Mouse (Mus musculus): ENCODE measurements around the gene Batf3. TPM values are rescaled to one million over a fixed set of nuclear protein-coding genes. Genes with fewer than 3 reads are reported as not detected.

Batf3 gene
- total and polyA plus RNA-seq, 2 experiments from 2014 or later: 1.3 TPM; not detected in 1

DNA sequence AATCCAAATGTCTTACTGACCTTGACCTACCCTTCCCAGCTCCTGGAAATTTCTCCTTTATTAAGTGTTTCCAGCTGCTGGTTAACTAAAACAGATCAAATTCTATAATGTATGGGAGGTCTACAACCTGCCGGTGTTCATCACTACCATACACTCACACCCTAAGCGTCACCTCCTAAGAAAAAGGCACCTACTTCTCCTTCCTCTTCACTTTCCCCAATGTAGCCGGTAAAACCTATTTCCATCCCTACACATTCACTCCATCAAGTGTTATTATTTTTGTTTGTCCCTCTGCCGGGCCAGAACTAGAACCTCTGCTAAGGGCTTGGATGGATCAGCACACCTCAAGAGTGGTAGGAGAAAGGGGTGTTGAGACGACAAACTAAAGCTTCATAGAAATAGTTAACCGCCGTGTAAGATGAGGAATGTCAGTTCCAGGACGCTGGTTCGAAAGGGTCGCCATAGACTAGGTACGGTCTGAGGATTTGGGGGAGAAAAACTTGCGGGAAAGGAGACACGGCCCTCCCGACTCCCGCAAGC is 35.3 kb upstream of the Batf3 start:
- H3K4me3 ChIP-seq (ENCODE audit: low read depth, low read length): peak overlapping the region; percentile 81
- H3K27me3 ChIP-seq (ENCODE audit: control insufficient read depth, insufficient read depth, low read length): no peaks in the 10 kb centered on the region
- no peaks in the 10 kb centered on the region for H3K9me3 ChIP-seq (replicated peaks; ENCODE audit: control insufficient read depth, low read length)
- 5% methylated on average over 15 of the region's 15 CpGs for WGBS
- peak; percentile 56 for ATAC-seq (ENCODE audit: insufficient read depth, low read depth)
- peak overlapping the region; percentile 78 for H3K9ac ChIP-seq (replicated peaks; ENCODE audit: low read depth, low read length)
- H3K36me3 ChIP-seq (replicated peaks; ENCODE audit: control insufficient read depth, insufficient read depth, low read length): peaks cover 19% of the 10 kb centered on the region
- H3K4me1 ChIP-seq (ENCODE audit: control insufficient read depth, insufficient read depth): 0 out of 2 replicates have a peak, but pooled peaks cover 16% of the 10 kb centered on the region
- peak overlapping the region; percentile 74 for H3K27ac ChIP-seq (ENCODE audit: low read depth)
- TF ChIP-seq CTCF (IDR thresholded peaks at IDR 0.05; ENCODE audit: low read depth): no peak
- no peak for TF ChIP-seq EP300 (IDR thresholded peaks at IDR 0.05; ENCODE audit: low read depth)
- H3K4me2 ChIP-seq (ENCODE audit: low read depth, low read length): peak overlapping the region; percentile 80
- peak; percentile 32 for DNase-seq (ENCODE audit: low spot score)

DNA sequence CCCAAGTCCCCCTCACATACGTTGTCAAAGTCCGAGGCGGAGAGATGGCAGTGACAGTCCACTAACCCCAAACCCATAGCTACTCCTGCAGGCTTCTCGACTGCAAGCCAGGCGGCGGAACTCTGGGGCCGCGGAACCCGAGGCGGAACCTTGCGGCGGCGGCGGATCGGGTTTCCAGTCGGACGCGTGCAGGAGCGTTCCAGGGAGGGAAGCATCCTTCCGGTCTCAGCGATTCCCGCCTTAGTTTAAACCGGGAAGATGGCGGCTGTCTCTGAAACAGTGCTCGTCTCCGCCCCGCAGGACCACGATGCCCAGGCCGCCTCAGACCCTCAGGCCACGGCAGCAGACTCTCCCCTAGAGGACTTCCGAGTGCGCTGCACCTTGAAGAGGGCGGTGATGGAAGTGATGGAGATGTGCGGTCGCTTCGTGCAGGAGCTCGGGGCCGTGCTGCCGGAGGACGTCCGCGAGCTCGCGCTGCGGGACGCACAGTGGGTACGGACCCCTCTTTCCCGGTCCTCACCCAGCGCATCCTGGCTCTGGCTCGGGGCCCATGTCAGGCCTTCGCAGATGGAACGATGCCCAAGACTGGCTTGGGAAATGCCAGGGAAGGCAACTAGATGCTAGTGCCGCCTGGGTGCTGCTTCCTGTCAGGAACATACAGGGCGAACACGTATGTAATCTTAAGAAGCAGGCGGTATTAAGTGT is 34.7 kb upstream of the Batf3 start, which contains the start of the genes Tatdn3 and Nsl1:
TSS of gene Tatdn3 (minus strand) at position 152 of the 705 bp plus-strand sequence.
TSS of gene Nsl1 (plus strand) at position 232 of the 705 bp plus-strand sequence.
- H3K4me3 ChIP-seq (ENCODE audit: low read depth, low read length): peak within 1 kb of the TSS; percentile 81
- peak within 1 kb of the TSS; percentile 78 for H3K9ac ChIP-seq (replicated peaks; ENCODE audit: low read depth, low read length)
- WGBS: under 1% methylated on average over 56 of the region's 56 CpGs
- 0 out of 2 replicates have a peak, but pooled peaks have one; percentile 27 for TF ChIP-seq EP300 (IDR thresholded peaks at IDR 0.05; ENCODE audit: low read depth)
- peak; percentile 34 for TF ChIP-seq CTCF (IDR thresholded peaks at IDR 0.05; ENCODE audit: low read depth)
- DNase-seq (ENCODE audit: low spot score) (peak; percentile 69), ATAC-seq (ENCODE audit: insufficient read depth, low read depth) (peak; percentile 92)
- H3K27me3 ChIP-seq (ENCODE audit: control insufficient read depth, insufficient read depth, low read length): no peaks in the 10 kb centered on the region
- H3K27ac ChIP-seq (ENCODE audit: low read depth): peak within 1 kb of the TSS; percentile 74
- peak within 1 kb of the TSS; percentile 80 for H3K4me2 ChIP-seq (ENCODE audit: low read depth, low read length)
- H3K4me1 ChIP-seq (ENCODE audit: control insufficient read depth, insufficient read depth): 0 out of 2 replicates have a peak, but pooled peaks cover 16% of the 10 kb centered on the region
- no peaks in the 10 kb centered on the region for H3K9me3 ChIP-seq (replicated peaks; ENCODE audit: control insufficient read depth, low read length)
- peaks cover 24% of the 10 kb centered on the region for H3K36me3 ChIP-seq (replicated peaks; ENCODE audit: control insufficient read depth, insufficient read depth, low read length)

DNA sequence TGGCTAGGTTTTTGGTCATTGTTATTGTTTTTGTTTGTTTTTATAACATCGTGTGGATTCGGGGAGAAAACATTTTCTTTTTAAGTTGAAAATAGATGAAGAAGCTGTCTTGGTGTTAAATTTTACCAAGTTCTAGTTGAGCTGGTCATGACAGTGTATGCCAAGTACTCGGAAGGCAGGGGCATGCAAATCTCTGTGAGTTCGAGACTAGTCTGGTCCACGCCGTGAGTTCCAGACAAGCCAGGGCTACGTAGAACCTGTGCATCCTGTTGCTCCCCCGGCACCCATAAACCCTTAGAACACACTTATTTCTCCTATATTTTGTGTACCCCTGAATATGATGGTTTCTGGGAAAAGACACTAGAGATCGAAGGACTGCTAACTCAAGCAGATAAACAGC is 33.9 kb upstream of the Batf3 start:
- Histone ChIP-seq H3K9me3 (replicated peaks; ENCODE audit: control insufficient read depth, low read length) (no peaks in the 10 kb centered on the region), H3K4me3 (ENCODE audit: low read depth, low read length) (peak overlapping the region; percentile 81), H3K27me3 (ENCODE audit: control insufficient read depth, insufficient read depth, low read length) (no peaks in the 10 kb centered on the region), H3K4me1 (ENCODE audit: control insufficient read depth, insufficient read depth) (0 out of 2 replicates have a peak, but pooled peaks cover 16% of the 10 kb centered on the region), H3K4me2 (ENCODE audit: low read depth, low read length) (peak overlapping the region; percentile 80), H3K36me3 (replicated peaks; ENCODE audit: control insufficient read depth, insufficient read depth, low read length) (peaks cover 30% of the 10 kb centered on the region), H3K9ac (replicated peaks; ENCODE audit: low read depth, low read length) (peak overlapping the region; percentile 78; the same call in 1 of the 2 replicates), H3K27ac (ENCODE audit: low read depth) (no peak overlapping the region)
- WGBS: 57% methylated on average over 9 of the region's 9 CpGs
- no peak for DNase-seq (ENCODE audit: low spot score)
- TF ChIP-seq EP300 (IDR thresholded peaks at IDR 0.05; ENCODE audit: low read depth) (no peak), CTCF (IDR thresholded peaks at IDR 0.05; ENCODE audit: low read depth) (no peak)
- ATAC-seq (ENCODE audit: insufficient read depth, low read depth): no peak

DNA sequence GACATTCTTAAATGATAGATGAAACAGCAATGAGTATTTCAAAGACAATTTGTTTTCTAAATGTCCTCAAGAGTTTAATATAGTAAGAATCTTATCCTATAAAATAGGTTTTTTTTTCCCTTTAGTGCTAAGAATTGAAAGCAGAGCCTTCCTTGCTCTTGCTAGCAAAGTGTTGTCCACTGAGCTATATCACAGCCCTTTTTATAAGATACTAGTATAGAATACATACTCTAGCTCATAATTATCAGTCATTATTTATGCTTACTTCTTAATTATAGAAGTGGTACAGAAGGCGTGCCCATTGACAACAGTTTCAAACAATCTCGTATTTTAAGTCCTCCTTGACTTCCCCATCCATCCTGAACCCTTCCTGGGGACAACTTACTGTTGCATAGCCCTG is 33.1 kb upstream of the Batf3 start:
- Histone ChIP-seq H3K4me2 (ENCODE audit: low read depth, low read length) (no peak overlapping the region), H3K4me1 (ENCODE audit: control insufficient read depth, insufficient read depth) (0 out of 2 replicates have a peak, but pooled peaks cover 16% of the 10 kb centered on the region)
- no peak for TF ChIP-seq EP300 (IDR thresholded peaks at IDR 0.05; ENCODE audit: low read depth)
- TF ChIP-seq CTCF (IDR thresholded peaks at IDR 0.05; ENCODE audit: low read depth): no peak

DNA sequence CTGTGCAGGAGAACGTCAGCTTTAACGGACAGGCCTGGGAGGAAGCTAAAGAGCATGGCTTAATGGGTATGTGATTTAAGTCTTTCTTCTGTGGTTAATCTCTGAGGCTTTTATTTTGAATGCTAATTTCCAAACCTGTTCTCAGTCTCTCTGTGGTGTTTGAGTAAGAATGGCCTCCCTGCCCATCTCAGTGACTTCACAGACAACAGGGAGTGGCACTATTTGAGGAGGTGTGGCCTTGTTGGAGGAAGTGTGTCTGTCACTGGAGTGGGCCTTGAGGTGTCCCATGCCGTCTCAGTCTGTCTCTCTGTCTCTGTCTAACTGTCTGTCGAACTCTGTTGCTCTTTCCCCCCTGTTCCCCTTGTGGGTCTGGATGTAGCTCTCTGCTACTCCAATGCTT is 32.5 kb upstream of the Batf3 start:
- WGBS: 83% methylated on average over 4 of the region's 4 CpGs

More for the DNA sequence above, 33.1 kb upstream of the Batf3 start:
- H3K27me3 ChIP-seq (ENCODE audit: control insufficient read depth, insufficient read depth, low read length): no peaks in the 10 kb centered on the region
- no peak overlapping the region for H3K9ac ChIP-seq (replicated peaks; ENCODE audit: low read depth, low read length)
- no peak overlapping the region for H3K4me3 ChIP-seq (ENCODE audit: low read depth, low read length)
- H3K9me3 ChIP-seq (replicated peaks; ENCODE audit: control insufficient read depth, low read length): no peaks in the 10 kb centered on the region
- DNase-seq (ENCODE audit: low spot score): no peak
- peaks cover 30% of the 10 kb centered on the region for H3K36me3 ChIP-seq (replicated peaks; ENCODE audit: control insufficient read depth, insufficient read depth, low read length)
- no peak overlapping the region for H3K27ac ChIP-seq (ENCODE audit: low read depth)
- 83% methylated on average over 2 of the region's 2 CpGs for WGBS
- no peak for ATAC-seq (ENCODE audit: insufficient read depth, low read depth)

More for the DNA sequence above, 32.5 kb upstream of the Batf3 start:
- TF ChIP-seq CTCF (IDR thresholded peaks at IDR 0.05; ENCODE audit: low read depth): no peak
- TF ChIP-seq EP300 (IDR thresholded peaks at IDR 0.05; ENCODE audit: low read depth): no peak
- Histone ChIP-seq H3K4me3 (ENCODE audit: low read depth, low read length) (no peak overlapping the region), H3K4me2 (ENCODE audit: low read depth, low read length) (no peak overlapping the region), H3K27me3 (ENCODE audit: control insufficient read depth, insufficient read depth, low read length) (no peaks in the 10 kb centered on the region), H3K9ac (replicated peaks; ENCODE audit: low read depth, low read length) (no peak overlapping the region), H3K36me3 (replicated peaks; ENCODE audit: control insufficient read depth, insufficient read depth, low read length) (peaks cover 34% of the 10 kb centered on the region), H3K27ac (ENCODE audit: low read depth) (no peak overlapping the region), H3K9me3 (replicated peaks; ENCODE audit: control insufficient read depth, low read length) (no peaks in the 10 kb centered on the region), H3K4me1 (ENCODE audit: control insufficient read depth, insufficient read depth) (0 out of 2 replicates have a peak, but pooled peaks cover 16% of the 10 kb centered on the region)
- DNase-seq (ENCODE audit: low spot score) (no peak), ATAC-seq (ENCODE audit: insufficient read depth, low read depth) (no peak)
